Mouse (Mus musculus): Measurements from ENCODE around the gene Eif2s1.

GRCm38 (mm10) chr12:78903313-78903712, 41.7 kb downstream of the Eif2s1 start:
- TF ChIP-seq CTCF (IDR thresholded peaks at IDR 0.05; ENCODE audit: insufficient read depth, low read length), result no peak
- no peak for TF ChIP-seq POLR2A (IDR thresholded peaks at IDR 0.05; ENCODE audit: borderline replicate concordance, extremely low read depth, low read depth, low read length)
